Mouse (Mus musculus): Measurements from ENCODE around the gene Tpcn2.

Tpcn2 gene

DNA sequence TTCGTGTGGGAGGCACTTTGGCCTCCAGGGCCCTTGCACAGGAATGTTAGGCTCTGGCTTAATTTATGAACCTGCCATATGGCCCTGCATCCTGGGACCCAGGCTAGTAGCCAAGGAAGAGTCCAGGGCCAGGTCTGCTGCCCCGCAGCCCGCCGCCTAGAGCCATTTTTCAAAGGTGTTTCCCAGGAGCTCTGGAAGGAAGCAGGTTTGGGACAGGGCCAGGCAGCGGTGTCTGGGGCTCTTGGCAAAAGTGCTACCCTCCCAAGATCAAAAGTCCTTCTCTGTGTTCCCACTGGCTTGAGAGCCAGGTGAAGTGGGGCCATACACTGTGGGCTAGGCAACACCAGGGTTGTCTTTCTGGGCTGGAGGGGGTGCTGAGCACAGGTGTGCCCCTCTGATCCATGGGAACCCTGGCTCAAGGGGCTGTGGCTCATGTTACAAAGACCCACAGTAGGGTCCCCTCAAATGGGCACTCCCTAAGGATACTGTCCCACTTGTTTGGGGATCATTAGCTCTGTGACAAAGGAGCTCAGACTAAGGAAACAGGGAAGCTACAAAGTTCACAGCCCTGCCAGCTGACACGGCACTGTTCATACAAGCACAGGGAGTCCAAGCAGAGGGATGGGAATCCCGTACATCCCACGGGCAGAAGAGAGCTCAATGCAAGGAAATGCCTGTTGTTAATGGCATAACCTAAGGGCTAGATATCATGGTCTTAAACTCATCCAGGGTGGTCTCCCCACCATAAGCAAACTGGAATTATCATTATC is 43.9 kb downstream of the Tpcn2 start:
- DNase-seq: no peak

DNA sequence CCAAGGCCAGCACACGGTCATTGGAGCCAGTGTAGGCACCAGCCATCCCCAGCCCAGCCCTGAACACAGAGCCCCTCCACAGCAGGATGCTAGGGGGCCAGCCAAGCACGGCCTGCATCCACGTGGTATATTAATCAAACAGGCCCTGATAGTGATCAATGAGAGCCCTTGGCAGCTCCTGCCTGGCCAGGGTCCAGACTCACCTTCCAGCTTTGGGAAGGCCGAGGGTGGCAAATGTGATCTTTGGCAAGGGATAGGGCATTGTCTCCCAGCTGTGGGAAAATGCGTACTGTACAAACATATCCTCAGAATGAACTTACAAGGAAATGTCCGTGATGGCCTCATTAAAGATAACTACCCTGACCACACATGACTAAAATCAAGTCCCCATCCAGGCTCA is 44.7 kb downstream of the Tpcn2 start:
- DNase-seq: peak; percentile 35 to 47

DNA sequence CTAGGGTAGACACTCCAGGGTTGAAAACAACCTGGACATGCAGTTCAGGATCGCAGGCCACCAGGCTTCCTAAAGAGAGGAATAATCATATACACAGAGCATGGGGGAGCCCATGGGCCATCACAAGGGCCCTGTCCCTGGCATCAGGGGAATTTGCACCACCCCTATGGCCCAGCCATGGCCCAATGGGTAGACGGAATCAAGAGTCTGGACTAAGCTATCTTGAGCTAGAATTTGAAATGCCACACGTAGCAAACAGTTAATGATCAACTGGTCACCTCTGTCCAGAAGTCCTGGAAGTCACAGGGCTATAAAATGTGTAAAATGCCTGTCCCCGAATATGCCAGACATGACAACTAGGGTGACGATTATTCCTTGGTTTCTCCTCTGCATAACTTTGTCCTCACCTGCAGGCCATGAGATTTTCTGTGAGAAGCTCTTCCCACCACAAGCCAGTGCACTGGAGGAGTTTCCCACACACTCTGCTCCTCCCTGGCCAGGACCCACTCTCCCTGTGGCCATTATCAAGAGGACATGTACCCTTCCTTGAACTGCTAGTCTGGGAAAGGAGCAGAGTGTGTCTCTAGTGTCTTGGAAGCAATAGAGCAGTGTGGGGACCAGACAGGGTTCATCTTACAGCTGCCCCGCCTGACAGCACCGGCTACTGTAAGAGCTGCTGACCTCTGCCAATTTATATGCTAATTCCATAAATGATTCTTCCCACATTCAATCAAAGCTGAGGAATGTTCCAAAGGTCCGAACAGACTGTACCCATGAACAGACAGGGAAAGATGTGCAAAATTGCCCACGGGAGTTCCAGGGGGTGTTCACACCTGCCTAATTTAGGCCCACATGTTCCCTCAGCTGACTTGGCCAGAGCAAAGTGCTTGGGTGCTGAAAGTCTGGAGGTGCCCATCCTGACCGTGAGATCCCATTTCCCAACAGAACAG is 48.7 kb downstream of the Tpcn2 start:
- DNase-seq: peak in 1 of 2 experiments; percentile 59

DNA sequence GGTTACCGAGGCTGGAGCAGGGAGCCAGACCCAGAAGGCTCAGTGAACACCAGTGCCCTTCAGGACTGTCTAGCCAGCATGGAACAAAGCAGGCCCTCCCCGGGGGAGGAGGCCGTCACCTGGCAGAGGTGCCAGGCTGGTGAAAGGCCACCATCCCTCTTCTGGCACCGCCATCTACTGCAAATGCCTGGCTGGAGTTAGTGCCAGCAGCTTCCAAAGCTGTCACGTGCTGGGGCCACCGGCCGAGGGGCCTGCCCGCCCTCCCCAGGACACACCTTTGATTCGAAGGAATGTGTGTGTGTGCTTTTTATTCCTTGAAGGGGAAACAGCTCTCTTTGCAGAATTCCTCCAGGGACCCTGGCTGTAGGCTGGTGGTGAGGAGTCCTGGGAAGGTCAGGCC is 52.2 kb downstream of the Tpcn2 start:
- peak; percentile 71 to 86 for DNase-seq

DNA sequence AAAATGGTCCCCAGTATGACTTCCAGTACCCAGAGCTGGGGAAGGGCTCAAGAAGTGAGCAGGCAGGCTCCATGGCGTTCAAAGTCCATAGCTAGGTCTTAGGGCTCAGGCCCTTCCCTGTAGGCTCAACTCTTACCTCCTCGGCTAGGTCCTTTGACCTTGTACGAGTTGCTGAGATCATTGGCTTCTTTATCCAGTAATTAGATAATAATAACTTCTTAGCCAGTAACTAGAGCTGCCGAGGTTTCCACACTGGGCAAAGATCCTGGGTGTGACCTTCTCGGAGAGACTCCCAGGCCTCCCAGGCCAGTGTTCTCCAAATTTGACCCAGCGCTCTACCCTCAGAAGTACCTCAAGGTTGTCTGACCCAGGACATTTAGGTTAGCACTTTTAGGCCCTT is 57.2 kb downstream of the Tpcn2 start:
- DNase-seq: no peak

DNA sequence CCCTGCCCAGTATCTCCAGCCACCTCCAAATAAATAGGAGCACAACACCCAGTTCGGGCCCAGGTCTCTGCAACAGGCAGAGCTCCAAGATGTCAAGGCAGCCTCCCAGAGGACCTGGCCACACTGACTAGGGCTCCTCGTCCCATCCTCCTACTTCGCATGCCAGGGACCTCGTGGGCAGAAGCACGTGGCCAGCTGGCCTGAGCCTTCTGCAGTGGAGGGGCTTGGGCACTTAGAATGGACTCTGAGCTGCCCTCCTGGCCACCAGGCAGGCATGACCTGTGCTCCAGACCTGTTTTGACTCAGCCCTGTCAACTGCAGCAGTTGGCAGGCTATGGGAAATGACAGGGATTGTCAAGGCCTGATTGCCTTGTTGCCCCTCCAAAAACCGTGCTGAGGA is 58.2 kb downstream of the Tpcn2 start:
- DNase-seq: peak in 1 of 2 experiments; percentile 40

DNA sequence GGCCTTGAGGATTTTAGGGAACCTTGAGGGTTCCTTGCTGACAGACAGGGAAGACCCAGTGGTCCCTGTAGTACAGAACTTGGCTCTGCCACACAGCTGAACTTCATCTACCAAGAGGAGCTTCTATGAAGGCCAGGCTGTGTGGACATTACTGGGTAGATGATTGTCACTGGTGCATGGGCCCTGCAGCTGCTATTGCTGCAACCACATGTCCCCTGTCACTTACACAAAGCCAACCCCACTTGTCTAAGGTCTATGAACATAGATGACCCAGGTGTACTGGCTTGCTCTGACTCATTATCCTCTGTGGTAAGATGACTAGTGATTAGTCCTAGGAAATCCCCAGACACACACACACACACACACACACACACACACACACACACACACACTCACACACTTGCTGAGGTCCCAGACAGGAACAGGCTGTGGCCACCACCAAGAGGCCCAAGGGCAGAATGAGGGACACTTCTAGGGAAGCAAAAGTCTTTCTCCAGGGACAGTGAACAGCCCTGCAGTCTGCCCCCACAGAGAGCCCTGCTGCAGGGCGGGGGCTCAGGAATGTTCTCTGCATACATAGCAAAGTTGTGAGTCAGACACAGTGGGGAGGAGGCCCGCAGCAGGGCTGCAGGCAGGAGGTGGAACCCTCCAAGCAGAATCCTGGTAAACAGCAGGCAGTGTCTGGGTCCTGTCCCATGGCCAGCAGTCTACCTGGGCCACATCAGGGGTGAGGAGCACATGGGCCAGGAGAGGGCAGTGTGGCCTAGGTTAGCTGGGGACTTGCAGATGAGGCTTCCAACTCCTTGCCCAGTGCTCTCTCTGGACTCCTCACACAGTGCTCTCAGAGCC is 61.7 kb downstream of the Tpcn2 start:
- peak; percentile 65 to 82 for DNase-seq

DNA sequence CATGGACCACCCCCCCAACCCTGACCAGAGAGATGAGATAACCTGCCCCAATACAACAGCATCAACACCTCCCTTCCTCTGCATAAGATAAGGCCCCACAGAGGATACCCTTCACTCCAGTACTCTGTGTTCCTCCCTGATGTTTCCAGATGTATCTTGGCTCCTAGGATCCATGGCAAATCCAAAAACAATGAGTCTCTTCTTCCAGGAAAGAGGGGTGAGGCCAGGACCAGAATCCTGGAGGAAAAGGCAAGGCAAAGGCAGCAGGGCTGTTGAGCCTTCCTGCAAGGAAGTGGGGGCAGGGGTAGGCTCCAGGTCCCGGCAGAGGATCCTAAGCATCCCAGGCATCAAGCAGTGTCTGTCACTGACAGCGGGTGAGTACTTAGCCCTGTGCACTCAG is 62.5 kb downstream of the Tpcn2 start:
- DNase-seq: peak in 1 of 2 experiments; percentile 18

DNA sequence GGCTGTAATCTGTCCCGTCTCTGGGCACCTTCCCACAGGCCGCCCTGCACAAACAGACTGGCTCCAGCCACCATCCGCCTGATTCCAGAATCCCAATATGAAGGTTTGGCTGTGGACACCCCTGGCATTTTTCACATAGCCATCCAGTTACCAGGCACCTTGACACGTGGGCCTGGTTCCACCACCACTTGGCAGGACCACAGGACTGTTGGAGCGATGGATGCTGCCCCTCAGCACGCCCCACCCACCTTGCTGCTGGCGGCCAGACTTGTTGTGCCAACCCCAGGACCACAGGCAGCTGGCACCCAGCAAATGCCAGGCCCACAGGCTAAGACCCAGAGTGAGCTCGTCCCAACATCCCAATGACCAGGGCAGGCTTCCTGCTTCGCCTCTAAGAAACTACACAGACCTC is 64.4 kb downstream of the Tpcn2 start:
- no peak for DNase-seq

DNA sequence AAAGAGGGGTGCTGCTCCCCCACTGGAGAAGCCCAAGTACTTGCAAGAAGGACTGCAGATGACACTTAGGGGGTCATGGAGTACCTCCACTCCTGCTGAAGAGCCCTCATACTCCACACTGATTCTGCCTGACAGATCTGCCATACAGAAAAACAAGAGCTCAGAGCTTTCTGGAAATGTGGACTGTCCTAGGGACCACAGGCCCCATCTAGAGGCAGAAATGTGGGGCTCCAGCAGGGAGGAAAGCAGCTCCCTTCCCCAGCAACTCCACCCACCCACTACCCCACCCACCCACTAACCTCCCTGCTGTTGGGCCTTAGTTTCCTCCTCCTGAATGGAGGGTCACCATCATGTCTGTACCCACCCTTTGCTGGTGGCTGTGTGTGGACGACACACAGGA is 67.2 kb downstream of the Tpcn2 start:
- peak; percentile 64 to 75 for DNase-seq

DNA sequence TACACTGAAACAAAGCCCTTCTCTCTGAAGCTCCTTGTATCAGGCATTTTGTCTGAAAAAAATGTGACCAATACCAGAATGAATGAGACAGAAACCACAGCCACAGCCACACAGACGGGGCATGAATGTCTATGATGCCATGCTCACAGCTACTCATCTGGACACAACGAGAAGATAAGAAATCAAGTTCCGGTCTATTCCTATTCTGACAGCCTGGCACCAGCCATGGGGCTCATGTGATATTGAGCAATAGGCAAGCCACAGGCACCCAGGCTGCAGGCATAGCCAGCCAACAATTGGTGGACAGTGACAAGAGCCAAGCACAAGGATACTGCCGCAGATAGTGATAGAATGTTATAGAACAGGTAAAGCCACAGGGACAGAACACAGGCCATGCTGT is 68.3 kb downstream of the Tpcn2 start:
- DNase-seq: no peak

DNA sequence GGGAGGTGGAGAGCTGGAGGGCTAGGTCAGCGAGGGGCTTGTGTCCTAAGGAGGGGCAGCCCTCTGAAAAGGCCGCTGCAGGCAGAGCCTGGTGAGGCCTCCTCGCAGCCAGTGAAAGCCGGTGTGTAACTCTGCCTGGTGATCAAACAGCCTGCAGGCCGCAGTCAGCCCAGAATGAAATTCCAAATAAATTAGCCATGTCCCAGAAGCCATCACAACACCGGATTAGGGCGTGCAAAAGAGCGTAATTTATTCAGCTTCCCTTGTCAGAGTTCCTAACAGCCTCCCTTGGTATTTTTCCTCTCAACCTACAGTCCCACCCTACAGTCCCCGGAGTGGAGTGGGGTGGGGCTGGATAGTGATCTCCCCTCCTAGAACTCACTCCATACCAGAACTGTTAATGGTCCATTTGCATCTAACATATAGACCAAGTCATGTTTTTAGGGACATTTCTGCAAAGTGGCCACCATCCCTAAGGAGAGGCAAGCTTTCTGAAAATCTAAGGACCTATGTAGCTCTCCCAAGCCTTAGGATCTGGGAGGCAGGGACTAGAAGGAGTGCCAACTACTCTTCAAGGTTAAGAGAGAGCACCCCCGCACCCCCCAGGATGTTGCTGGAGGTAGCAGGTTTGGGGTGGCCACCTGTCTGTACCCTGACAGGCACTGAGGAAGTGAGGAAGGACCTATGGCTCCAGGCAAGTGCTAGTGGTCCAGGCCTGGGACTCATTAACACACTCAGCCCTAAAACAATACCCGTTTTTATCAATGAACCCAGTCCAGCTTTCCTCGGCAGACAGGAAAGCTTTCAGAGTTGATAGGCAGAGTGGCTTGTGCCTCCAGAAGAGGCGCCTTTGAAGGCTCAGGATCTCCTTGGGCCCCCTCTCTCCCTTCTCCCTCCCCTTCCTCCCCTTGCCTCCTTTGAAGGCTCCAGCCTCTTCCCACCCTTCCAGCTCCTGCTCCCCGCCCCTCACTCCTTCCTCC is 71.8 kb downstream of the Tpcn2 start:
- DNase-seq: peak; percentile 54 to 66

DNA sequence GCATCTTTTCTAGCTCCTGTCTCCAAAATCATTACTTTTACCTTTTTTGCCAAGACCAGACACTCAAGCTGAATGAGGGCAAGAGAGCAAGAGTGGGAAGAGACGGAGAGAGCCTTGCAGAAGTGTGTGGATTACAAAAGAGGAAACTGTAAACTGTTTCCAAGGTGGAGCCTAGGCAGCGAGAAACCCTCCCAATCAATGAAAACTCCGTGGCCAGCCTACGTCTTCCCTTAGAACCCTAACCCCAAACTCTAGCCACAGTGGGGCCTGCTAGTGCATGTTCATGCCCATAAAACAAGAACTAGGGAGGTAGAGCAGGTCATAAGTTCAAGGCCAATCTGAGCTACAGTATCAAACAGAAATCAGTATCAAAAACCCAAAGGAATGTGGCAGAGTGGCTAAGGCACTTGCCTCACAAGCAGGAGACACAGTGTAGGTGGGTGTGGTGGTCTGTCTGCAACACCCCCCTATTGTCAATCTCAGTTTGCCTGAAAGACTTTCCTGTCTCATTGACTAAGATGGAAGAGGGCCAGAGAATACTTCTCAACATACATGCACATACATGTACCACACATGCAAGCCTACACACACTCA is 73.2 kb downstream of the Tpcn2 start:
- no peak for DNase-seq

DNA sequence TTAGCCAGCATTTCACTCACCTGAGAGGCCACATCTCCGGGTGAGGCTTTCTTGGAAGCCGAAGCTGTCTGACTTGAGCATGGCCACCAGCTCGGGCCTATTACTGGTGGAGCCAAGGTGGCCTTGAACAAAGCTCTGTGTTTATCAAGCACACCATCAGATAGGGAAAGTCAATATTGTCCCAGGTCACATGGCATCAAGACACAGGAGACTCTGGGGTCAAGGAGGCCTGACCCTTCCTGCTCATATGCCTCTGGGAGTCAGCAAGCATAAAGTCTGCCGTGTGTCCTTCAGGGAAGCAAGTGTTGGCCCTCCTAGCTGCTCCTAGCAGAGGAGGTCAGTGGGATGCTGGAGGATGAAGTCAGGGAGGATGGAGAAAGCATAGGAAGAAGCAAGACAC is 75.8 kb downstream of the Tpcn2 start, which contains the start of gene 1810010D01Rik:
1810010D01Rik (minus strand) TSS at position 114 of the 400 bp plus-strand sequence.
- no peak for DNase-seq

DNA sequence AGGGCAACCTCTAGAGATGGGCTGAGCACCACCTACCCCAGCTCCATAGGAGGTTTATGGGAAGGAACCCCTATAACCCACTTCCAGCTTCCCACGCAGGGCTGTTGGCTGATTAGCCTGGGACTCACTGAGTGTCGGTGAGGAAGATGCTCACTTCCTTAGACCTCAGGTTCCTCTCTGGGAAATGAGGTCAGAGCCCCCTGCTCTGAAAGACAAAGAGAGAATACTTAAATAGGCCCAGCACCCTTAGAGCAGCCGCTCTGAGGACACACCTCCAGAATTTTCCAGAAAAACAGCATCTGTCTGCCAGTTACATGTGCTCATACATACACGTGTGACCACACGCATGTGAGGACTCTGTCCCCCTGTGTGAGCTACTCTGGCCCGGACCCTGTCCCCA is 77.0 kb downstream of the Tpcn2 start:
- DNase-seq: no peak

DNA sequence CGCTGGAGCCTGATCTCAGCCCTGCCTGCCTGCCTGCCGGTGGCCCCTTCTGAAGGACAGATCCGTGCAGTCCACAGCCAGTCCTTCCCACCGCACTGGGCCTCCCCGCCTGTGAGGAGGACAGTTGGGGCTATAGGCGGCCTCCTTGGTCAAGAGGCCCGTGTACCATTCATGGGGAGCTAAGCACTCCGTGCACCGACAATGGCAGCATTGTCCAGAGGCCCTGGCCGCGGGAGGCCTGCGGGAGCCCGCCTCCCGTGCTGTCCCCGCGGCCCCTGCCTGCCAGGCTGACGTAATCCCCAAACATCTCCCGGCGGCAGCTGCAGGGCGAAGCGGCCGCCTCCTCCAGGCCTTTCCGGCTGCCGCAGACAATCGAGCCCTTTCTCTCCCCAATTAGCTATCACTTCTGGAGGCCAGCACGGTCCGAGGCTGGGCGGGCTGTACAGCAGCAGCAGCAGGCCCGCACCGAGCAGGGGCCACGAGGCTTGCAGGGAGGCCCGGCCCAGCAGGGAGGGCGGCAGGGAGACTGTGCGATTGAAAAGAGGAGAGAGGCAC is 77.7 kb downstream of the Tpcn2 start:
- DNase-seq: peak; percentile 78 to 87

DNA sequence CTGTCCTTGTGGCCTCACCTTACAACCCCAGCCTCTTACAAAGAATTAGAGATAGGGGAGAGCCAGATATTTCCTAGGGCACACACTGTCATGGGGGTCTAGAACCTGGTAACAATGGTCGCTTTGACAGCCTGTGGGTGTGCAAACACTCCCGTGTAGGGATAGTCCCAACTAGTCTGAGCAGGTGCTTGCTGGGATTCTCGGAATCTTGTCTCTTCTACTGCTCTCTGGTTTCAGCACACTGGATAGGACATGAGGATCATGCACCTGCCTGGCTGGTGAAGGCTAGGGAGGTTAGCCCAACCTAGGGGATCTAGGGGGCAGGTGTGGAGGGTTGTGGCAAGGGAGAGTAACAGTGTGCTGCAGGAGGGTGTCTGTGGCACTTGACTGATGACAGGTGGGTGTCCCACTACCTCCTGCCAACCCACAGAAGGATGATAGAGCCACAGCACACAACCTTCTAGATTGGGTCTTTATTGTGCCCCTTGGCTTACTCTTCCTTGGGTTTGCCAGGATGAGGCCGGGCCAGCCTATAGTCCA is 78.4 kb downstream of the Tpcn2 start:
- no peak for DNase-seq

DNA sequence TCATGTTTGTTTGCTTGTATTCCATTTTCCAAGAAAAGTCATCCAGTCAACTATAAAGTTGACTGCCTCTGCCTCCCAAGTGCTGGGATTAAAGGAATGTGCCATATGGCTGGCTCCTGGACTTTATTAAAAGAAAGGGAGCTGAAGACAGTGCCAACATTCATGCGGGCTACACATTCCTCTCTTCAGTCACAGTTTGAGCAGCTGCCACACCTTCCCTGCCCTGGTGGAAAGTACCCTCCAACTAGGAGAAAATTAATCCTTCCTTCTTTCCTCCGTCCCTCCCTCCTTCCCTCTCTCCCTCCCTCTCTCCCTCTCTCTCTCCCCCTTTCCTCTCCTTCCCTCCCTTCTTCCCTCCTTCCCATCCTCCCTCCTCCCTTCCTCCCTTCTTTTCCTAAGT is 84.1 kb downstream of the Tpcn2 start:
- DNase-seq: no peak

DNA sequence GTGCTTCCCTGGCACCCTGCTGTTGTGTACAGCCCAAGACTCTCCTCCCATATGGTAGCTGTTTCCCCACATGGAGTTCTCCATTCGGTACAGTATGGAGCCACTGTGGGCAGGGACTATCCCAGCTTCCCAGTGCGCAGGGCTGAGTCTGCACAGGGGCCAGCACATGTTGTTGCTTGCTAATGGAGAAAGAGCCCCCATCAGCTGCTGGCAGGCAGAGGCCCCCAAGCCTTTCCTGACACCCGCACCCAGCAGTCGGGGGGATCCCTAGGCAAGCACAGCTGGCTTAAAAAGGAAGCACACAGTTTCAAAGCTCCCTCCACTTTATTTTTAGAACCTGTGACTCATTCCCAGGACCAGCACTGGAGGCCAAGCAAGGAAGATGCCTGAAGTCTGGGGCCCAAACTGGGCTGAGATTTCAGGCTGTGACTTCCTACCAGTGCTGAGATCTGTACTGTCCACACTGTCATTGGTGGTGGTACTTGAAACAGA is 85.5 kb downstream of the Tpcn2 start:
- DNase-seq: peak; percentile 14 to 35

DNA sequence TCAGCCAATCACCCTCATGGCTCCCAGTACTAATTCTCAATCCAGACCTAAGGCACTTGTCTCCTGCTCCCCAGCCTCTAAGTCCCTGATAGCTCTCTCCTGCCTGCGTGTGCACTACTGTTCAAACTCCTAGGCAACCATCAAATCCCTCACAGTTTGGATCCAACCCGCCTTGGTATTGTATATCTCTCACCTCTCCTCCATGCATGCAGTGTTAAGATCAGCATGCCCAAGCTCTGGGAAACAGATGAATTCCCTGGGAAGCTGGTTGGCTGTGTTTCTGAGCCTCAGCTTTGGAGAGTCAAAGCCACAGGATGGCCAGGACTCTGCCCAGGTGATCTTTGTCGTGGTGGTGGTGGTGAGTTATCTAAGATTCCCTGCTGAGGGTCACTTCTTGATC is 86.1 kb downstream of the Tpcn2 start:
- no peak for DNase-seq

Data from kidney, postnatal 4 days (tissue).